Mouse (Mus musculus) brain, adult 2 months (tissue): Measurements from ENCODE around the gene Mgat5.
A peak's percentile ranks its signal among the peaks of the same experiment; 100 is the strongest.

ENCODE experiments used
- DNase-seq: peaks from one replicate; pipeline ENCODE4 v3.0.0; 2011; ENCODE audit warnings: low read depth, low spot score

The Mgat5 gene

DNA sequence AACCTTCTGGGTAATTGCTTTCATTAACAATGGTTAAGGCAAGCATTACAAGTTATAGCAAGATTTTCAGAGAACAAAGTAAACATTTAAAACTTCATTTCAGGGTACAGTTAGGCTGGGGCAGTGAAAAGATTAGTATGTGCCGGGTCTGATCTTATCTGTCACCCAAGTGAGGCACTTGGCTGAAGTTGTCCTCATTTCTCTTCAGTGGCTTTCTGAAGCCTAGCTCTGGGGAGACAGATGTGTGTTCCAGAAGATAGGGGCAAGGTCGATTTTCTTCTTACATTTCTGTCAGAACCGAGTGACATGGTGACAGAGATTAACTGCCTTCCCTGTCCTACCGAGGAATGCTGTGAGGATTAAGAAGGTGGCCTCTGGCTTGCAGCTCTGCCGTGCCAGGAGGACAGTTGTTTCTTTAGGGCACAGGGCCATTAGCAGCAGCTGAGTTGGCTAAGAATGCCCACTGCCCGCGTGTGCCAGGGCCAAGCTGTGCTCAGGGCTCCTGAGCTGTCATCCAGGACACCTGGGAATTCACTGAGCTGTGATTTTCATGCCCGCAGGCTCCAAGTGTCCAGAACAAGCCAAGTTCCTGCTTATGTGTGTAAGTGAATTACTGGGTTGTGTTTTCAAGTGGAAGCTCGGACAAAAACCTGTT lies 134.1 kb downstream of the Mgat5 start:
- DNase-seq, result peak; percentile 77

DNA sequence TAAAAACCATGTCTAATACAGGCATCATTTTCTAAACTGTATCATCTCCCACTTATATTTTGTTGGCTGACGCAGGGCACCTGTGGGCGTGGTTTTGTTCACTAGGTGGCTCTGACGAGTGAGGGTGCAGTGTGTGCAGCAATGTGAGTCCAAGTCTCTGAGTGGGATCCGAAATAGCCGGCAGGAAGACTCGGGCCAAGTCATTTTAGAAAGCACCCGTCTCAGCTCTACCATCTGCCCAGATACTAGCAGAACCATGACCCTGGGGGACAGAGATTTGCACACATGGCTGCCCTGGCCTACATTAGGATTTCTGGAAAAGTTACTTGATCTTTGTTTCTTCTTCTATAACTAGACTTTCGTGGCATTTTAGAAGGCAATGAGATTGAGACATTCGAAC lies 135.5 kb downstream of the Mgat5 start:
- DNase-seq, result peak; percentile 52

DNA sequence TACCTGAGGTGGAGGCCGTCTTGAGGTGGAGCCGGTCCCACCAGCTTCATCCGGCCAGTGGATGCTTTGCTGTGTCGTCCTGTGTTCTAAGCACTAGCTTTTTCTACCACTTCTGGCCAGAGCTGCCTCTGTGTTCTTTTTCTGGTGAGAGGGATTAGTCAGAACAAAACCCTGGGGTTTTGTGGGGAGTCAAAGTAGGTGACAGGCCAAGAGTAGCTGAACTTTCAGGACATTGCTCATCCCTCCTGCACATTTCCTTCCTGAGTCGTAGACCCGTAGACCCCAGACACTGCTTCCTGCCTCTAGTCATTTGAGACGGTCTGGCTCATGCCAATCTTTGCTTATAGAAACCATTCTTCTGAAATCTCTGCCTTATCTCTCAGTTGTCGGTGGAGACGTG lies 140.1 kb downstream of the Mgat5 start:
- no peak for DNase-seq

DNA sequence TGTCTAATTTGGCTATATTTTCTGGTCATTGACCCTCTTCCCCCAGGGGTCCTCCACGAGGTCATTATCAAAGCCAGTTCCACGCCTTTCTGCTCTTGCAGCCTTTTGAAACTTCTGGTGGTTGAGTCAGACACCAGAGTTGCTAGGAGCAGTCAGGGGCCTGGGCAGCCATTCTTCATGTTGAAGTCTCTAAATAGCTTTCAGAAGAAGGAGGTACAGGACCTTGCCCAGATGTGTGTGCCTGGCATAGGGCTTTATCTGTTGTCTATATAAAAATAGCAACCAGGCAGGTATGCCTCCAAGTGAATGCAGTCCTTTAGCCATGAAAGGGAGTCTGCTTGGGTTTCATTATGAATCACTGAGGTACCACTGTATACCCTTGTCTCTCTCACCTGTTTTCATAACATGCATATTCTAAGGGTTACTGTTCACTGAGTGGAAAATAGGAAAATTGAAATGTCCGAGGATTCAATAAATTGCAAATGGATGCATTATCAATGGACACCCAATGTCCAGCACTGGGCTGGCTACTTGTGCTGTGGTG lies 141.9 kb downstream of the Mgat5 start:
- no peak for DNase-seq

DNA sequence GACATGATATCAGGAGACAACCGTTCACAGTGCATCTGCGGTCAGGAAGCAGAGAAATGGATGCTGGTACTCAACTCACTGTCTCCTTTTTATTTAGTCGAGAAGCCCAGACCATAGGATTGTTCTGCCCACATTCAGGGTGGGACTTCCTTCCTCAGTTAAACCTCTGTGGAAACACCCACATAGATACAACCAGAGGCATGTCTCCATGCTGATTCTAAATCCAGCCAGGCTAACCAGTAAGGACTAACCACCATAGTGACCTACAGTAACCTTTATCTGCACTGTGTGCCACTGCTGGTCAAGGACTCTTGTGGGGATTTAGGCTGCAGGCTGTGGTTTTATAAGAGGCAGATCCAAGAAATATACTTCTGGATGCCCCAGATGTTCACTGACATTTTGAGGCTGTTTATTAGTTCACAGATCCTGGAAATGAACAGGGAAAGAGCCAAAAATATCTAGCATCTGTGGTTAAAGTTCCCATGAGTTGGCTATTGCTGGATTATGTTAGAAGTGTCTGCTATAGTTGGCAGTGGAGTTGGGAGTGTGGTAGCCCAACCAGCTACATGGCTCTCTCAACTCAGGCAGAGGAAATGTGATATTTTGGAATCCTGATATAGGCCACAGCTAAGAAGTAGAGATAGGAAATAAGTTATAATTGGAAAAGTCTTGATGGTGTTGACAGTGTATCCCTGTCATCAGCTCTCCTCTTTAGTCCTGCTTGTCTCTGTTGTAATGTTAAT lies 143.2 kb downstream of the Mgat5 start:
- peak; percentile 29 for DNase-seq

DNA sequence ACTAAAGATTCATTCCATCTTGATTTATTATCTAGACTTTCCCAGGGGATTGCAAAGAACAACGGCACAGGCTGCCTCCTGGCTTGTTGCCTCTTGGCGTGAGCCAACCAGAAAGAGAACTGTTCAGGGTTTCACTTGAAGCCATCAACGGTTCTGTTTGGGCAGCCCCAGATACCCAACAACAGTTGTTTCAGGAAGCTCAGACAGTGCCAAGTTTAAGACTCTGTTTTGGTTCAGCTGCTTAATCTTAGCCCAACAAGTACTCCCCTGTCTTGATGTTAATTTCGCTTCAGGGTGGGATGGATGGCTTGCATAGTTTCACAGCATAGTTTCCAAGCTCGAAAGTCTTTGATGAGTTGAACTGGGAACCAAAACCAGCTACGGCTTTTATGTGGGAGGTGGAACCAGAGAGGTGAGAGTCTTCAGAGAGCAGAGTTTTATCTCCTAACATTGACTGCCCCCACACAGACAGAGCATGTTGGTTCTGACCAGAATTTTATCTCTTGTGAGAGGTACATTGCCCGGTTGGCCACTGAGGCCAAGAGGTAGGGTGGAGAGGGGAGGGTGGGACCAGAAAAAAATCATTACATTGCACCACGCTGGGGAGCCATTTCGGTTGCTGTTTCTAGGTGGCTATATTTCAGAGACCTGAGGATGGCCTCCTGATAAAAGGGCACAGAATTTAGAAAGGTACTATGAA lies 144.0 kb downstream of the Mgat5 start:
- DNase-seq, result peak; percentile 26

DNA sequence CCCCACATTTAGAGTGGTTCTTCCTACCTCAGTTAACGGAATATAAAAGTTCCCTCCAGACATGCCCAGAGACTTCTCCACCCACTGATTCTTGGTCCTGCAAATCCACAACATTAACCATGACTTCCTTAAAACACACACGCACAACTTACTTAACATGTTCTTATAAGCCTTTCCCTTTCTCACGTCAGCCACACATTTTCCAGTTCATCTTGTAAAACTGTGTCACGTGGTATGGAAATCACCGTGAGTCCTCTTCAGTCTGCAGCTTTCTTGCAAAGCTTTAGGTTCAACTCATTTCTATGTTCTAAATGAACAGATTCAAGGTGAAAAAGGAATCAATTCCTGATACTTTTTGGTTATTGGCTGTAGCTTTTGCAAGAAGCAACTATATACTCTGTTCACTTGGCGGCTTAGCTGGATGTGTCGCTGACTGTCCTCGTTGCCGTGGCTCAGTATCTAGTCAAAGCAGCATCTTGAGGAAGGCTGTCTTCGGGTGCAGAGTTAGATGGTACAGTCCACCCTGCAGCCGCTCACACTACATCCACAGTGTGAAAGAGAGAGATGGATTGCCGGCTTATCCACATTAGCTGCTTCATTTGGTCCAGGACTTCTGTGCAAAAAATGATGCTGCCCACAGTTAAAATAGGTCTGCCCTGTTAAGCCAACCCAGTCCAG lies 146.7 kb downstream of the Mgat5 start:
- DNase-seq, result peak; percentile 48

DNA sequence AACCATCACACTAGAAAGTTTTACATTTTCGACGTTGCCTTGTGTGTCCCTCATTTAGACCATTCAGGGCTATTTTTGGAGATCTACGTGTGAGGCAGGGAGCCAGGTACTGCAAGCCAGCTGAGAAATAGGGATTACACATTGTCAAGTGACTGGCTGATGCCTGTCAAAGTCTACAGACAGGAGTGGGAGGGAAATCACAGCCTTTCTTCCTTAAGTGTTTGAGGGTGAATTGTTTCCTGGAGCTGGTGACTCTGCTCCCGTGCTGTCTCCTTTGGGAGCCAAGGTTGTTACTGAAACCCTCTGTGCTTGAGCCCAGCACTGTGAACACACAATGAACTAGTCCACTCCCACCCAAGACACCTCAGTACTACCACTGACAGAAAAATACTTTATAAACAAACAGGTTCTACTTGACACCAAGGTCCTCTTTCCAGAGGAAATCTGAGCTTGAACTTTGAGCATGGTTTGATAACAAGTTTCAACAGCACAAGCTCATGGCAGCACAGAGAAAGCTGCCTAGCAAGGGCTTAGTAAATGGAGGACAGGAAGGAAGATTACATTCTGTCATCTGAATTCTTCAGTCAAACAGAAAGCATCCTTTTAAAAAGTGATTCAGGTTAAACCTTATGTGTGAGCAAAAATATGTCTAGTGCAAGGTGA lies 147.4 kb downstream of the Mgat5 start:
- DNase-seq, result peak; percentile 43

DNA sequence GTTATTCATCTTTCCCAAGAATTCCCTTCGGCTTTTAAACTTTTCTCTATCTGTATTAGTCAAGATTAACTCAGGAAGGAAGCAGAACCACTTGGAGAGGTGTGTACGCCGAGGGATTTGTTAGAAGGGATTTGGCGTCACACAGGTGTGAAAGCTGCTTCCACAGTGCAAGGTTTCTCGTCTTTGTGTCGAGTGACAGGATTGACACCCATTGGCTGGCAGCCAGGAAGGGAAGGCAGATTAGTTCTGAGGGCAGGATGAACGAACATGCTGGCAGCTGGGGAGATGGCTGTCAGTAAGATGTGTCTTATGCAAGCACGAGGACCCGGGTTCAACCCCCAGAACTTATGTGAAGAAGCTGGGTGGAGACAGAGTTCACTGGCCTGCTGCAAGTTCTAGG lies 148.6 kb downstream of the Mgat5 start:
- no peak for DNase-seq

DNA sequence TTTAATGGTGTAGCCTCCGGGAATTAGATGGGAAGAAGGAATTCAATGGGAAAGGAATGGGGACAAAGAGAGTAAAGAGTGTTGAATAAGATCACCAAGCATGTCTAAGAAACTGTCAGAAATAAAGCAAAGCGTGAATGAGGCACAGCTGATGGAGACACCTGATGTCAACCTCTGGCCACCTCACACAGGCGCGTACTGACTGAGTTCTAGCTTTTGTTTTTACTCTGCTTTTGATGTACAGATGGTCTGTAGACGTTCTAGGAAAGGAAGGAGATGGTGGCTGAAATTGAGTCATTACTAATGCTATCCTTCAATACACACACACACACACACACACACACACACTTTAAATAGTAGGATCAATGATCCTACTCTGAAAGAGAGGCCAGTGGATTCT lies 149.3 kb downstream of the Mgat5 start:
- DNase-seq, result no peak

DNA sequence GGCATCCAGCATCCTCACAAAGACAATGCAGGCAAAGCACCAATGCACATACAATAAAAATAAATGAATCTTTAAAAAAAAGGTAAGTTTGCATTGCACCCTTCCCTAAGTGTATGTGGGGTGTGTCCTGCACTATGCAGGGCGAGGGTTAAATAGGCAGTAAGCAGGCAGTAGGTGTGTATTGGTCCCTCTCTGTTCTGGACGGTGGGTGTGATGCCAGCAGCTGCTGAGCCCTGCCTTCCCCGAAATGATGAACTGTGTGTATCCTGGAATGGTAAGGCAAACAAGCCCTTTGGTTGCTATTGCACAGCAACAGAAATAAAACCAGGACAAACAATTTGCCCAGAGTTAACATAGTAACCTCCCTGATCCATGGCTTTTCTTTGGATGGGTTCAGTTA lies 150.2 kb downstream of the Mgat5 start:
- no peak for DNase-seq

DNA sequence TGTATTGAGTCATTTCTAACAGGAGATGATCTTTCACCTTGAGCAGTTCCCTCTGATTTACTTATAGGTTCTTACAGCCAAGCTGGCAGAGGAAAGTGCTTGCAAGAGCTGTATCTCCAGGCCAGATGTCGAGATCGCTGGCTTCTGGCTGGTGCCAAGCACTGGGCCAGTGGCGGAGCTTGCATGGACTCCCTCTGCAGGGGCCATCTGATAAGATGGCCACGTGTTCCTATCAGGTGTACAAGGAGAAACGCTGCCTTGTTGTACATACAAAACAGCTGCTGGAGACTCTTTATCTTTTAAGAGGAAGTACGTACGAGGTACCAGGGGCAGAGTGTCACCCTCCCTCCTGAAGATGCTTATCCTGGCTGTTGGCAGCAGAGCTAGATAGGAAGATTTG lies 158.8 kb downstream of the Mgat5 start:
- peak; percentile 46 for DNase-seq

DNA sequence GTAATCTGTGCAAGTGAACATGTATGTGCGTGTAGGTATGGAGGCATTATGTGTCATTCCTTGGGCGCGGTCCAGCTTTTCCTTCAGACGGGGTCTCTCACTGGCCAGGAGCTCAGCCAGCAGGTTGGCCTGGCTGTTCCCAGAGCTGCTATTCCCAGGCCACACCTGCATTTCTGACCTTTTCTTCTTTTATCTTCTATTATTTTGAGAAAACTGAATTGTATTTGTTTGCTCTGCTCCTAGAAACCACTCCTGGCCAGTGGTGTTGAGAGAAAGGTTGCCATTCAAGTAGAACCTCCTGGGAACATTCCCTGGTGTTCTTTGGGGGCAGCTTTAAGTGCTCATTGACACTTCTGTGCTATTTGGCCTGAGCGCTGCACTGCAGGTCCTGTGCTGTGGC lies 160.9 kb downstream of the Mgat5 start:
- DNase-seq, result no peak

DNA sequence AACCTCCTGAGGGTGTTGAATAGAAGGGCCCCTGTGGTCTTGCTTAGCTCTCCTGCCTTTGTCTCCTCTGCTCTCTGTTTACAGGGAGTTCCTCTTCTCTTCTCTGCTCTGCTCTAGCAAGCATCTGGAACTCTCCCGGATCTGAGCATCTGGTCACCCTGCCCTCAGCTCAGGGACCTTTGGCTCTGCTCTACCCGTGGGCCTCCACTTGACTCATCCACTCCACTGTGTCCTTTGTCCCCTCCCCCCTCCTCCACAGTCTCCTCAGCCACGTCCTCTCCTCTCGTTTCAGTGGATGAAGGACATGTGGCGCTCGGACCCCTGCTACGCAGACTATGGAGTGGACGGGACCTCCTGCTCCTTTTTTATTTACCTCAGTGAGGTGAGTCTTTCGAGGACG lies 161.3 kb downstream of the Mgat5 start:
- DNase-seq, result no peak

DNA sequence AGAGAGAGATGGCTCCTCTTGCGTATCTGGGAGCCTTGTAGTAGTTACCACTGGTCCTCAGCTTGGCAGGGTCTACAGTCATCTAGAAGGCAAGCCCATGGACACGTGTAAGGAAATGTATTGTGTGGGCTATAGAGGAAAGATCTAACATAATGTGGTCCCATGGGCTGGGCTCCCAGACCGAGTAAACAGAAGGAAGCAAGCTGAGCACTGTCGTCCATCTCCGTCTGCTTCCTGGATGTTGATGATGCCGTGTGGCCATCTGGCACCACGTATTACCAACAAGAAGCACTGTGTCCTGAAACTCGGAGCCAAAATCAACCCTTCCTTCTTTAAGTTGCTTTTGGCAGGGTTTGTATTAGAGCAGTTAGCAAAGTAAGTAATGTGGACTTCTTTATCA lies 163.7 kb downstream of the Mgat5 start:
- peak; percentile 74 for DNase-seq

DNA sequence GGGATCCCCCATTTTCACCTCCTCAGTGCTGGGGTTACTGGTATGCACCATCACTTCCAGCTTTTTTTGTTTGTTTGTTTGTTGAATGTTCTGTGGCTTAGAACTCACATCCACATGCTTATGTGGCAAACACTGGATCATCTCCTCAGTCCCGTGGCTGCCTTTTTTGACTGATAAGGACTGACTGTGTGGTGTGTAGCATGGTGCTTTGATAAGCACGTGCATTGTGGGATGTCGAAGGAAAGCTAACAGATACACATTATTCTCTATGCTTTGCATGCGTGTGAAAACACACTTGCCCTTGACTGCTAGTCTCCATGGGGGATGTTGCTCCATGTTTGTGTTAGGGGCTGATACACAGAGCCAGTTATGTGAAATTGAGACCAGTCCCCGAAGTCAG lies 164.7 kb downstream of the Mgat5 start:
- DNase-seq, result no peak

DNA sequence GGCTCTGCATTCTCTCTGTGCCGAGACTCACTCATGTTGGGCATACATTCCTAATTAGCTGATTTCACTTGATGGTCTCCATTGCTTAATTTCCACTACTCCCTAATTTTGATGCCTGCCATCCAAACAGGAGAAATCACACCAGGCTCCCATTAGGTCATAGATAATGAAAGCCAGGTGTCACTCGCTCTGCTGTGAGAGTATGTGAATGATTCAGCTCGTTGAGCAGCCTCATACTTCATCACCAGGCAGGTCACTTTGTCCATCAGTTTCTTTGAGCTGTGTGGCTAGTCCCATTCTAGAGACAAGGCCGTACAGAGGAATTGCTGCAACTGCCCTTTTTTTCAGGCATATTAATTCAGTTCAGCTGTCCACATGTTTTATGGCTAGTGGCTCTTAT lies 167.3 kb downstream of the Mgat5 start:
- no peak for DNase-seq

DNA sequence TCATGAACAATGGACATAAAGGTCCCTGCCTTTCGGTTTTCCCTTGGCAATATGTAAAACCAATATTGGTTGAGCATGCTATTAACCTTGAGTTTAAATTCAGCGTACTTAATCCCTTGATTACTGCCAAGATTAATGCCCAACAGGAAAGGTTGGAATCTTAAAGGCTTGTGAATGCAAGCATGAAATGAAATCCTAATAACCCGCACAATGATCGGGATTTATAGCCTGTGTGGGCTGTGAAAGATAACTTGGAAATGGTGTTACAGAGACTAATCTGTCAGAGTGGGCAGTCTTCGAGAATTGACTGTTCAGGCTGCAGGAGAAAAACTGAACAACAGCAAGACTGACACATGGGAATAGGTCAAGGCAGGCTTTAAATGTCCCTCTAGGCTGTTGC lies 168.7 kb downstream of the Mgat5 start:
- DNase-seq, result no peak

DNA sequence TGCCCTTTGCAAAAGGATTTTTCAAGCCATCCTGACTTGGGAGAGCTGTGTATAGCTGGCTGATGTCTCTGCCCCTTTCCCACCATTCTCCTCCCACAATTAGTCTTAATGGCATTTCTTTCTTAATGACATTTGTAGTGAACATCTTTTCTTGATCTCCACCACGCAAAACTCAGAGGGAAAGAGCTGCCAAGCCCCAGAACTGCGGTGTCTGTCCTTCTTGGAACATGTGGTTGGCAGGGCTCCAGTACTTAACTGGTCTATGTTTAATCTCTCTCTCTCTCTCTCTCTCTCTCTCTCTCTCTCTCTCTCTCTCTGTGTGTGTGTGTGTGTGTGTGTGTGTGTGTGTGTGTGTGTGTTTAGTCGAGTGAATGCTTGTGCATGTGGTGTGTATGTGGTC lies 169.3 kb downstream of the Mgat5 start:
- DNase-seq, result peak; percentile 41

DNA sequence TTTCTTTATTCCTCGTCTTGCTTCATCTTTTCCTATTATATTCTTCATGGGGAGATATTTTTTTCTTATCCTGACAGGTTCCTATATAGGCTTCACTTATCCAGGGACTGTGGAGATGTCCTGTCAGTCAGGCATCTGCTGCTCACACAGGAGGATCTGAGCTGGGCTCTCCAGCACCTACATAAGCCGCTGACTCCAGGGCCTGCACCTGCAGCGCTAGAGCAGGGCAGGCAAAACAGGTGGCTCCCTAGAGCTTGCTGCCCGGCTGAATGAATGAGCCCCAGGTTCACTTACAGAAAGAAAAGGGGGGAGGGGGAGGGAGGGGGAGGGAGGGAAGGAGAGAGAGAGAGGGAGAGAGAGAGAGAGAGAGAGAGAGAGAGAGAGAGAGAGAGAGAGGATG lies 175.3 kb downstream of the Mgat5 start:
- DNase-seq, result no peak

DNA sequence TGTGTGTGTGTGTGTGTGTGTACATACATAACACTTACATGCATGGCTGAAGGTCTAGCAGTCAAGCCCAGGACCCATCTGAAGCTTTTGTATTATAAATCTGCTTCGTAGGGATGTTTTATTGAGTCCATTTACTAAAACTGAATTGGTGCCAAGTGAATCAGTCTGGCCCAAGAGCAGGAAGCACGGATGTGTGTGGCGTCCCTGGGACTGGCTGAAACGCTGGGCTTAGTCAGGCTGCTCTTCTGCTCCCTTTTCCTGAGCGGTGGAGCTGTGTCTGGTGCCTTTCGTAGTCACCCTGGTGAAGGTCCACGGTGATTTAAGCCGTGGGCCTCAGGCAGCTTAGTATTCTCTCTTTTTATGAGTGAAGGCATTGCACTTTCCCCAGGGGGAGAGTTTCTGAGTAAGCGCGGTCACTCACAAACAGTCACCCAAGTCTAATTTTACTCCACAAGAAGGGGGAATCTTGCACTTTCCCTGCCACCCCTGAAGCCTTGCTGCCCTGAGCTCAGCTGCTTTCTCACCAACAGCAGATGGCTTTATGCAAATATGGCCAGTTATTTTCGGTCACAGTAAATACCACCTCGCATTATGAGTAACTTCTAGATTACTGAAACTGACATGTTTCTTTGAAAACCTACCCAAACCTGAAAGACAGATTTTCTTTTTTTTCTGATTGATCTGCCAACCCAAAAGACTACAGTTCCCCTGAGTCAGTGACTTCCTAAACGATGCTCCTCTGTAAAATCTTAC lies 176.1 kb downstream of the Mgat5 start:
- DNase-seq, result peak; percentile 69
